Mouse (Mus musculus) lung, adult 2 months (tissue): ENCODE measurements around the gene Thsd4.

Experiments used
- CTCF ChIP-seq: fragments of 200-500 bp; IDR thresholded peaks from 2 replicates; pipeline ENCODE4 v1.5.1; 2011; ENCODE audit warnings: mild to moderate bottlenecking, low read length, control low read depth; ENCODE audit not compliant: insufficient read depth
- POLR2A ChIP-seq: fragments of 200-500 bp; IDR thresholded peaks from 2 replicates; pipeline ENCODE4 v1.6.1; 2011; ENCODE audit warnings: low read depth, mild to moderate bottlenecking, control low read depth, low read length, borderline replicate concordance; ENCODE audit errors: extremely low read depth

- TF ChIP-seq CTCF (peak; percentile 30; the same call in 1 of the 2 replicates), POLR2A (no peak)
Observed at GRCm38 (mm10) chr9:59989864-59990263, 532.0 kb downstream of the Thsd4 start.
